Mouse (Mus musculus) kidney, postnatal 0 days (tissue): Measurements from ENCODE around the gene Tmem262. TPM values are rescaled to one million over a fixed set of nuclear protein-coding genes. Genes with fewer than 3 reads are reported as not detected.

Experiments
- ATAC-seq: fragments of 200-750 bp; cut with Nextera tagmentation; replicated peaks from 2 replicates; pipeline ENCODE4 v1.8.0; 2017; ENCODE audit warnings: low read depth, moderate number of reproducible peaks, moderate TSS enrichment, moderate library complexity; ENCODE audit not compliant: low FRiP score
- DNase-seq: peaks from one replicate; pipeline ENCODE4 v3.0.0-alpha.2; 2016; ENCODE audit warnings: low spot score
- H3K27ac ChIP-seq: fragments of 300-500 bp; sonication (generic); 2 replicates; pipeline ENCODE4 v1.5.1; 2014; ENCODE audit warnings: mild to moderate bottlenecking
- H3K27me3 ChIP-seq: fragments of 300-500 bp; sonication (generic); 2 replicates; pipeline ENCODE4 v1.6.1; 2014; ENCODE audit warnings: low read length, mixed read lengths; ENCODE audit not compliant: insufficient read depth
- H3K36me3 ChIP-seq: fragments of 300-500 bp; sonication (generic); 2 replicates; pipeline ENCODE4 v1.6.1; 2014; ENCODE audit warnings: low read length, mixed read lengths; ENCODE audit not compliant: insufficient read depth
- H3K4me1 ChIP-seq: fragments of 300-500 bp; sonication (generic); replicated peaks from 2 replicates; pipeline ENCODE4 v1.6.1; 2014; ENCODE audit warnings: antibody characterized with exemption, low read length, mixed read lengths; ENCODE audit not compliant: insufficient read depth
- H3K4me2 ChIP-seq: fragments of 300-500 bp; sonication (generic); 2 replicates; pipeline ENCODE4 v1.6.1; 2014; ENCODE audit warnings: mild to moderate bottlenecking, low read length, moderate library complexity, mixed read lengths
- H3K4me3 ChIP-seq: fragments of 300-500 bp; sonication (generic); replicated peaks from 2 replicates; pipeline ENCODE4 v1.5.1; 2014; ENCODE audit warnings: low read depth, low read length
- H3K9ac ChIP-seq: fragments of 300-500 bp; sonication (generic); 2 replicates; pipeline ENCODE4 v1.6.1; 2014; ENCODE audit warnings: low read depth, low read length
- H3K9me3 ChIP-seq: fragments of 300-500 bp; sonication (generic); replicated peaks from 2 replicates; pipeline ENCODE4 v1.6.1; 2016; ENCODE audit warnings: low read length, inconsistent platforms, mixed read lengths
- CTCF ChIP-seq: IDR thresholded peaks from 2 replicates; pipeline ENCODE4 v1.5.1; 2016; ENCODE audit warnings: antibody characterized with exemption, low read depth, mild to moderate bottlenecking, moderate library complexity
- WGBS: fragments of 180-500 bp; shearing (Covaris S2); extraction: QIAGEN DNeasy Blood & Tissue Kit; methylation state at CpG from one replicate; pipeline ENCODE4 v1.1.7; 2014; 5-methylcytosine and 5-hydroxymethylcytosine counted together
- polyA plus RNA-seq: library from polyadenylated mRNA; unstranded; fragments of >200 nt; fragmentation: Nextera tagmentation; extraction: Ambion mirVana; gene quantifications from 2 replicates; pipeline ENCODE4 v1.2.1, GENCODE M21; 2015

The Tmem262 gene
- polyA plus RNA-seq, 1 experiment from 2014 or later, result not detected

DNA sequence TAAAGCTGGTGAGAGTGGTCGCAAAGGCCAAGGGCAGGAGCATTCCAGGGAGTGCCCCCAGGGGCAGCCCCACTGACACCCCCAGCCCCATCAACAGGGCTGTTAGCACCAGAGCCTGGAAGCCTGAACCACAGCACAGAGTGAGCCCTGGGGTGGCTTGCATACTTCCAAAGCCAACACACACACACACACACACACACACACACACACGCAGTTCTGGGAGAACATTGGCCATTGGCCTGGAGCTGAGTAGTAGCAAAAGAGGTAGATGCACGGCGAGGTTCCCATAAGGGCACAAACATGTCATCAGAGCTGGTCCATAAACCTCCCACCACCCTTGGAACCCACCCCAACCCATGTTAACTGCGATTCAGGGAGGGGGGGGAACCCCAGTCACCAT, 13.3 kb upstream of the Tmem262 start:
- DNase-seq, result no peak
- Histone ChIP-seq H3K9me3 (no peaks in the 10 kb centered on the region), H3K27me3 (no peaks in the 10 kb centered on the region), H3K4me1 (peaks cover 23% of the 10 kb centered on the region), H3K9ac (peak overlapping the region; percentile 41; the same call in 1 of the 2 replicates), H3K4me3 (peak overlapping the region; percentile 37; the same call in 1 of the 2 replicates), H3K27ac (peak overlapping the region; percentile 70; the same call in 1 of the 2 replicates), H3K4me2 (peak overlapping the region; percentile 86), H3K36me3 (peaks cover 20% of the 10 kb centered on the region; the same call in 1 of the 2 replicates)
- no peak for TF ChIP-seq CTCF
- no peak for ATAC-seq
- 27% methylated on average over 5 of the region's 5 CpGs for WGBS

DNA sequence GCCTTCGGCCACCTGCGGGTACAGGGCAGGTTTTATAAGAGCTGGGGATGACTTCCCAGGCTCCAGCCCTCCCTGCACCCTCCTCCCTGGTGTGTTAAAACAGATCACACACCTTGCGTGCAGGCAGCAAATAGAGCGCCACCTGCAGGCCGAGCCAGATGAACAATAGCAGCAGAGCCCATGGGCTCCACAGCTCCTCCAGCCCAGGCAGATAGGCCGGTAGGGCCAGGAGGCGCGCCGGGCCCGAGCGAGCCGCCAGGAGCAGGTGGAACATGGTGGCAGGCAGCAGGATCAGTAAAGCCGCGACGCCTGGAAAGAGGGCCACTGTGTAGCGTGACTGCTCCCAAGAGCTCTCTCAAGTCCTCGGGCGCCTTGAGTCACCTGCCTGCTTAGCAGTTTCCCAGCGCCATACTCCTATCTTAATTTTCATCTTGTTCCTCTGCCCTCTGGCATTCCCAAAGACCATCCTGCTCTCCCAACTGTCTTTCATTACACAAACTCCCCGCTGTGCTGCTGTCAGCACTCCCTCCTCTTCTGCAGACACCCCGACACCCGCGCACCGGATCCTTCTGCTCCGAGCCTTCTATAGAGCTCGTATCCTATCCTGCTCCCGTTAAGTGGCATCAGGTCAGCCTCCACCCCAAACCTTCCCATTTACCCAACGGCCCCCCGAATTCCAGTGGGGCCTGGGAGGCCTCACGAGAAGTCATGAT, 12.7 kb upstream of the Tmem262 start:
- Histone ChIP-seq H3K9ac (peak overlapping the region; percentile 41), H3K4me2 (peak overlapping the region; percentile 86), H3K4me3 (peak overlapping the region; percentile 37), H3K9me3 (no peaks in the 10 kb centered on the region), H3K27ac (peak overlapping the region; percentile 70), H3K27me3 (no peaks in the 10 kb centered on the region), H3K4me1 (peaks cover 18% of the 10 kb centered on the region; the same call in 1 of the 2 replicates), H3K36me3 (peaks cover 20% of the 10 kb centered on the region; the same call in 1 of the 2 replicates)
- peak; percentile 84 for DNase-seq
- peak; percentile 87 for TF ChIP-seq CTCF
- ATAC-seq, result peak; percentile 43
- 1% methylated on average over 27 of the region's 30 CpGs for WGBS

DNA sequence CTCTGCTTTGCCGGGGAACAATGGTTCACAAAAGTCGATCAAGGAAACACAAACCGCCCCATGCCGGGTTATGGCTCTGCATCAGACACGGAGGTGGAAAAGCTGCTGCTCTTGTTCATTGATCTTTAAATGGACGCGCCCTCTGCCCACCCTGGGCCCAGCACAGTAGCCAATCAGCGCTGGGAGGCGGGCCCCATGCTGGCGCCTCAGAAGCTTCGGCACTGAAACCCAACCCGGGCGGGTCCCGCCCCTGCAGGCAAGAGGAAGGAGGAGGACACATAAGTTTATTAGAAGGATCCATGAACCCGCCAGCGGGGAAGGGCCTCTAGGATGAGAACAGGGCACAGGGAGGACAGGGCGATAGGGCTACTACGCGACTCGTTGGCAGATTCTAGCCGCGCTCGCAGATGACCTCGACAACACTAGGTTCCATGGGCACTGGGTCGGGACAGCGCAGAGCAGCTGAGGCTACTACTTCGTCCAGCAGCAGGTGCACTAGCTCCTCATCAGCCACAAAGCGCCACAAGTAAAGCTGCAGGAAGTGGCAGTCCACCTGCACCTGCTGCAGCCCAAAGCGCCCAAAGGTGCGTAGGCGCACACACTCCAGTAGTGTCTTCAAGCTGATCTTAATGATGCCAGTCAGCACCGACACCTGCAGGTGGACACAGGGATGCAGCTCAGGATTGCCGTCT, 12.0 kb upstream of the Tmem262 start, which contains the start of gene Tm7sf2:
Gene Tm7sf2 (minus strand): TSS at position 650 of the 692 bp plus-strand sequence.
- H3K4me1 ChIP-seq, result peaks cover 13% of the 10 kb centered on the region; the same call in 1 of the 2 replicates
- H3K4me3 ChIP-seq, result peak within 1 kb of the TSS; percentile 37
- H3K27ac ChIP-seq, result peak within 1 kb of the TSS; percentile 70
- DNase-seq (peak; percentile 96), ATAC-seq (peak; percentile 88)
- H3K27me3 ChIP-seq, result no peaks in the 10 kb centered on the region
- H3K9ac ChIP-seq, result peak within 1 kb of the TSS; percentile 41
- TF ChIP-seq CTCF, result no peak; the same call in 1 of the 2 replicates
- H3K9me3 ChIP-seq, result no peaks in the 10 kb centered on the region
- 7% methylated on average over 33 of the region's 33 CpGs for WGBS
- H3K4me2 ChIP-seq, result peak within 1 kb of the TSS; percentile 86
- H3K36me3 ChIP-seq, result peaks cover 22% of the 10 kb centered on the region; the same call in 1 of the 2 replicates

DNA sequence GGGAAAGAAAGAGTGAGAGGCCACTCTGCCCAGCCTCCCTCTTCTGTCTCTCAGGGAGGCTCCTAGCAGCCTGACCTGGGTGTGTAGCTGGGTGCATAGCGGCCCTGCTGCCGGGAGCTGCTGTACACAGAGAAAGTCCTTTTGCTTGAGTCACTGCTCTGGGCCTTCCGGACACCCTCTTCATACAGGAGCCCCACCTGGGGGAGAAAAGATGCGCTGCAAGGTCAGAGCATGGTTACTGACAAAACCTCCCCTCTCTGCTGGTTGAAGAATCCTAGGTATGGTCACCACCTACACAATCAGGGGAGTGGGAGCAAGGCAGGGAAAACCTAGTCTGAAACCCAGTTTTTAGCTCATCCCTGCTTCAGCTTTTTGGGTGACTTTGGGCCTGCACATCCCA, 10.9 kb upstream of the Tmem262 start:
- H3K27ac ChIP-seq, result no peak overlapping the region
- no peak overlapping the region for H3K9ac ChIP-seq
- DNase-seq (no peak), ATAC-seq (no peak)
- no peak overlapping the region for H3K4me2 ChIP-seq
- H3K36me3 ChIP-seq, result peaks cover 25% of the 10 kb centered on the region
- WGBS, result 78% methylated on average over 4 of the region's 4 CpGs
- H3K4me1 ChIP-seq, result peaks cover 13% of the 10 kb centered on the region; the same call in 1 of the 2 replicates
- no peak overlapping the region for H3K4me3 ChIP-seq
- H3K27me3 ChIP-seq, result no peaks in the 10 kb centered on the region
- TF ChIP-seq CTCF, result 0 out of 2 replicates have a peak, but pooled peaks have one; percentile 7
- H3K9me3 ChIP-seq, result no peaks in the 10 kb centered on the region

DNA sequence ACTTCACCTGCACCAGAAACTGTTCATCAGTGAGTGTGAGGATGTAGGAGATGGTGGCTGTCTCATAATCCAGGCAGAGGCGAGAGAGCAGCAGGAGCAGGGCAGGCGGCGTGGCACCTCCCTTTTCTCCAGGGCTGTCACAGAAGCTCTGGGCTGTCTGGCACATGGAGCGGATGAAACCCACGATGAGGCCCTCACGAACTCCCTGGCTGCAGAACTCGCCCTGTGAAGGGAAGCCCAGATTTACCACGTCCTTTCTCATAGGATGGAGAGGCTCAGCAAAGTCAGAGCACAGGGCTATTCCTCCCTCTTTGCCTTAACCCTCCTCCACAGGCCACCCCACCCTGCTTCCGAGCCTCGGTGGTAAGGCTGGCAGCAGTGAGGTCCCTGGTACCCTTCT, 10.0 kb upstream of the Tmem262 start:
- H3K27me3 ChIP-seq, result no peaks in the 10 kb centered on the region
- H3K9ac ChIP-seq, result no peak overlapping the region
- DNase-seq, result no peak
- H3K36me3 ChIP-seq, result peaks cover 28% of the 10 kb centered on the region
- H3K9me3 ChIP-seq, result no peaks in the 10 kb centered on the region
- no peak overlapping the region for H3K4me2 ChIP-seq
- no peak for ATAC-seq
- peaks cover 13% of the 10 kb centered on the region; the same call in 1 of the 2 replicates for H3K4me1 ChIP-seq
- H3K27ac ChIP-seq, result no peak overlapping the region
- no peak for TF ChIP-seq CTCF
- H3K4me3 ChIP-seq, result no peak overlapping the region
- 93% methylated on average over 10 of the region's 10 CpGs for WGBS

DNA sequence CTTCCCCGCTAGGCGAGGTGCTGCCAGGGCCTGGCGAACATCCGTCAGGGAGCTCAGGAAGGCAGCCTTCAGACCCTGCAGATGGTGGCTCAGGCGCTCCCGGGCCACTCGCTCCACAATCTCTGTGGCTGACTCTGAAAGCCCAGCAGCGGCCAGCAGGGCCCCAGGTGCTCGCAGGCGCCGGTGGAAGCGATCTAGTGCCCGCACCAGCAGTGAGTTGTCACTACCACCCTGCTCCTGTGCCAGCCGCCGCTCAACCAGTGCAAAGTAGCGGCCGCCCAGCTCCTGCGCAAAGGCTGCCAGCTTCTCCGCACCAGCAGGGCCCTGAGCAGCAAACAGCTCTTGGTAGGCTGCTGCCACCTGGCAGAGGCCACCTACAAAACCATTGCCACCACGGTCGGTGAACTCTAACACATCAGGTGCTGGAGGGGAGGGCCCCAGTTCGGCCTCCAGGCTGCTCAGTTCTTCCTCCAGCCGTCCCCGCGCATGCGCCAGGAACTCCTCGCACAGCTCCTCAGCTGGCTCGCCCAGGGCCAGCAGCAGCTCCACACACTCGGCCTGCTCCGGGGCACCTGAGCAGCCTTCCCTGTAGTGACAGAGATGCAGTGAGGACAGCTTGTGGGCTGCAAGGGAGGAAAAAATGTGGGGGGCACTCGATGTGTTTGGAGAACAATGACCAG, 9.1 kb upstream of the Tmem262 start:
- ATAC-seq (no peak), DNase-seq (no peak)
- no peaks in the 10 kb centered on the region for H3K9me3 ChIP-seq
- H3K4me3 ChIP-seq, result no peak overlapping the region
- no peak overlapping the region for H3K27ac ChIP-seq
- WGBS, result 93% methylated on average over 31 of the region's 31 CpGs
- peaks cover 13% of the 10 kb centered on the region; the same call in 1 of the 2 replicates for H3K4me1 ChIP-seq
- TF ChIP-seq CTCF, result no peak
- H3K27me3 ChIP-seq, result no peaks in the 10 kb centered on the region
- no peak overlapping the region for H3K9ac ChIP-seq
- no peak overlapping the region for H3K4me2 ChIP-seq
- H3K36me3 ChIP-seq, result peaks cover 28% of the 10 kb centered on the region
